Mouse (Mus musculus): ENCODE measurements at regions not wholly inside any gene's neighbourhood (a gene's known extent, or its start where the extent isn't known, plus 50 kb on each side); places are given as distances from the start of the nearest gene placed in this dataset.

GRCm38 (mm10) chr9:23061179-23061929, 161.5 kb upstream of the Bmper start:
- DNase-seq (ENCODE audit: low spot score in 2 of 2): no peak
- intact Hi-C loops (cut with DNase I): no loop called here

- no peak for DNase-seq (ENCODE audit: low spot score in 2 of 2)
- intact Hi-C loops (cut with DNase I): no loop called here
These were observed 160.7 kb upstream of the Bmper start for GRCm38 (mm10) chr9:23062057-23062655.

GRCm38 (mm10) chr9:23062656-23063444, 160.0 kb upstream of the Bmper start:
- DNase-seq (ENCODE audit: low spot score in 2 of 2): no peak
- intact Hi-C loops (cut with DNase I): no loop called here

- no peak for DNase-seq (ENCODE audit: low spot score in 2 of 2)
- intact Hi-C loops (cut with DNase I): no loop called here
These were observed 158.9 kb upstream of the Bmper start for GRCm38 (mm10) chr9:23064001-23064400.

GRCm38 (mm10) chr9:23064811-23065210, 158.1 kb upstream of the Bmper start:
- DNase-seq (ENCODE audit: low spot score in 2 of 2): no peak
- intact Hi-C loops (cut with DNase I): no loop called here

- DNase-seq (ENCODE audit: low spot score in 2 of 2): no peak
- intact Hi-C loops (cut with DNase I): no loop called here
These were observed 154.6 kb upstream of the Bmper start for GRCm38 (mm10) chr9:23068101-23068791.

- no peak for DNase-seq (ENCODE audit: low spot score in 2 of 2)
- intact Hi-C loops (cut with DNase I): no loop called here
These were observed 153.7 kb upstream of the Bmper start for GRCm38 (mm10) chr9:23069161-23069560.

GRCm38 (mm10) chr9:23071006-23071405, 151.9 kb upstream of the Bmper start:
- intact Hi-C loops (cut with DNase I): no loop called here
- no peak for DNase-seq (ENCODE audit: low spot score in 2 of 2)

GRCm38 (mm10) chr9:23072741-23073140, 150.1 kb upstream of the Bmper start:
- intact Hi-C loops (cut with DNase I): no loop called here
- DNase-seq (ENCODE audit: low spot score in 2 of 2): no peak

- intact Hi-C loops (cut with DNase I): no loop called here
These were observed 139.3 kb upstream of the Bmper start for GRCm38 (mm10) chr9:23083562-23083961.

GRCm38 (mm10) chr9:23089339-23089738, 133.5 kb upstream of the Bmper start:
- intact Hi-C loops (cut with DNase I): no loop called here
- DNase-seq (ENCODE audit: low spot score in 2 of 2): no peak

More at GRCm38 (mm10) chr9:23083562-23083961, 139.3 kb upstream of the Bmper start:
- DNase-seq (ENCODE audit: low spot score in 2 of 2): peak in 1 of 2 experiments; percentile 31

GRCm38 (mm10) chr9:23097134-23097789, 125.6 kb upstream of the Bmper start:
- no peak for DNase-seq (ENCODE audit: low spot score in 2 of 2)
- intact Hi-C loops (cut with DNase I): no loop called here

GRCm38 (mm10) chr9:23101584-23101983, 121.3 kb upstream of the Bmper start:
- intact Hi-C loops (cut with DNase I): no loop called here
- no peak for DNase-seq (ENCODE audit: low spot score in 2 of 2)

- intact Hi-C loops (cut with DNase I): no loop called here
- DNase-seq (ENCODE audit: low spot score in 2 of 2): no peak
These were observed 120.7 kb upstream of the Bmper start for GRCm38 (mm10) chr9:23101990-23102796.

- no peak for DNase-seq (ENCODE audit: low spot score in 2 of 2)
- intact Hi-C loops (cut with DNase I): no loop called here
These were observed 111.4 kb upstream of the Bmper start for GRCm38 (mm10) chr9:23111500-23111899.

GRCm38 (mm10) chr9:23115026-23115425, 107.8 kb upstream of the Bmper start:
- no peak for DNase-seq (ENCODE audit: low spot score in 2 of 2)
- intact Hi-C loops (cut with DNase I): no loop called here

- DNase-seq (ENCODE audit: low spot score in 2 of 2): no peak
- intact Hi-C loops (cut with DNase I): no loop called here
These were observed 107.3 kb upstream of the Bmper start for GRCm38 (mm10) chr9:23115540-23115939.

- no peak for DNase-seq (ENCODE audit: low spot score in 2 of 2)
- intact Hi-C loops (cut with DNase I): no loop called here
These were observed 106.6 kb upstream of the Bmper start for GRCm38 (mm10) chr9:23116311-23116710.

- no peak for DNase-seq (ENCODE audit: low spot score in 2 of 2)
- intact Hi-C loops (cut with DNase I): no loop called here
These were observed 103.1 kb upstream of the Bmper start for GRCm38 (mm10) chr9:23119811-23120210.
